In the genomic region with DNA sequence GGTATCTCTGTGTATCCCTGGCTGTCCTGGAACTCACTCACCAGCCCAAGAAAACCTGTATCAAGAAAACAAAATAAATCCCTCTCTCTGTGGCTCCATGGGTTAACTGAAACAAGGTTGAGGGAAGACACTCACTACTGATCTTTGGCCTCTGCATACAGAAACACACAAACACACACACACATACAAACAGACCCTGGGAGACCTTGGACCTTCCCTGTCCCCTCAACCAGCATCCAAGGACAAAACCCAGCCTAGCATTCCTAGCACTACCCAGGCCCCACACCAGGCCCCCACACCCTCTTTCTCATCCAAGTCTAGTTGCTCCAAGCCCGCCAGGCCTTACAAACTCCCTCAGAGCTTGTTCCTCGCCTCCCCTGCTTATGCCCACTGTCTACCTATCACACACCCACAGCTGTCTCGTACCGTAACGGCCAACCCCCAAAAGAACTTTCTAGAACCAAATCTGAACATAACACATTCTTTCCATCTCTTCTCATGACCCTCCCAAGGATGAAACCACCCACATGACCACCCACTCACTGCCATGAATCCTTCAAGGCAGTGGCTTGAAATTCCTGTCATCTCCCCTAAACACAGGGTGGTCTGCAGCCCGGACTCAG, we compare ENCODE assay signal across 19 mouse cellular contexts. TPM values are rescaled to one million over a fixed set of nuclear protein-coding genes. Genes with fewer than 3 reads are reported as not detected.
DNase-seq lines count a peak whose midpoint lies in the region; ATAC-seq and TF ChIP-seq lines count a peak whose summit lies in the region.
"Had no signal": no experiment of that assay in that cellular context is flagged by ENCODE, and none has a peak within 500 bp of the region (broad histone marks: within the 10 kb centered on the region; RNA-seq: fewer than 3 reads in every experiment).

No protein-coding gene starts in this region.

- H3K4me3 ChIP-seq in hindbrain, embryonic 13.5 days, result no peak overlapping the region
- no peak overlapping the region for H3K4me3 ChIP-seq in hindbrain, embryonic 12.5 days
- no peak overlapping the region for H3K4me3 ChIP-seq in neural tube, embryonic 13.5 days
- no peak overlapping the region for H3K4me3 ChIP-seq in neural tube, embryonic 15.5 days (replicated peaks)
- no peak overlapping the region for H3K4me3 ChIP-seq in embryonic facial prominence, embryonic 15.5 days (replicated peaks)
- no peak overlapping the region for H3K4me3 ChIP-seq in small intestine, adult 2 months (ENCODE audit: low read depth, low read length)
- H3K4me3 ChIP-seq: megakaryocyte, embryonic 14.5 days; myocyte had no signal

- no peak overlapping the region for H3K4me2 ChIP-seq in hindbrain, embryonic 13.5 days
- H3K4me2 ChIP-seq in hindbrain, embryonic 12.5 days (replicated peaks), result no peak overlapping the region
- H3K4me2 ChIP-seq in neural tube, embryonic 13.5 days, result no peak overlapping the region
- H3K4me2 ChIP-seq in neural tube, embryonic 15.5 days, result no peak overlapping the region
- no peak overlapping the region for H3K4me2 ChIP-seq in embryonic facial prominence, embryonic 15.5 days (replicated peaks)
- H3K4me2 ChIP-seq: lung, embryonic 14.5 days had no signal

- peak overlapping the region; percentile 87; the same call in 1 of the 2 replicates for H3K27ac ChIP-seq in hindbrain, embryonic 13.5 days
- no peak overlapping the region for H3K27ac ChIP-seq in hindbrain, embryonic 12.5 days
- H3K27ac ChIP-seq in neural tube, embryonic 13.5 days (replicated peaks), result peak overlapping the region; percentile 86
- H3K27ac ChIP-seq in neural tube, embryonic 15.5 days (replicated peaks), result no peak overlapping the region
- H3K27ac ChIP-seq in embryonic facial prominence, embryonic 15.5 days (replicated peaks), result peak overlapping the region; percentile 78; the same call in 1 of the 2 replicates
- 0 out of 2 replicates have a peak overlapping the region, but pooled peaks have one; percentile 50 for H3K27ac ChIP-seq in small intestine, adult 2 months (ENCODE audit: insufficient read depth, low read depth, low read length)

- WGBS in hindbrain, embryonic 13.5 days, result 95% methylated on average over 6 of the region's 6 CpGs
- WGBS in hindbrain, embryonic 12.5 days, result 81% methylated on average over 6 of the region's 6 CpGs
- WGBS in neural tube, embryonic 13.5 days, result 81% methylated on average over 6 of the region's 6 CpGs
- 85% methylated on average over 6 of the region's 6 CpGs for WGBS in neural tube, embryonic 15.5 days
- 81% methylated on average over 6 of the region's 6 CpGs for WGBS in embryonic facial prominence, embryonic 15.5 days
- 78% methylated on average over 6 of the region's 6 CpGs for WGBS in small intestine, adult 2 months

- no peaks in the 10 kb centered on the region for H3K27me3 ChIP-seq in hindbrain, embryonic 13.5 days
- no peaks in the 10 kb centered on the region for H3K27me3 ChIP-seq in hindbrain, embryonic 12.5 days
- no peaks in the 10 kb centered on the region for H3K27me3 ChIP-seq in neural tube, embryonic 13.5 days
- no peaks in the 10 kb centered on the region for H3K27me3 ChIP-seq in neural tube, embryonic 15.5 days (replicated peaks)
- no peaks in the 10 kb centered on the region for H3K27me3 ChIP-seq in embryonic facial prominence, embryonic 15.5 days
- H3K27me3 ChIP-seq in small intestine, adult 2 months (ENCODE audit: control insufficient read depth, insufficient read depth, low read length), result no peaks in the 10 kb centered on the region

- no peak for DNase-seq in heart, adult 9 months (ENCODE audit: low spot score in 2 of 2)
- DNase-seq in spleen, postnatal 14 days (ENCODE audit: low spot score in 2 of 2), result no peak
- DNase-seq: adrenal gland, postnatal 25 days; cerebellum, postnatal 36 days; forebrain, postnatal 0 days; gastrocnemius, postnatal 25 days; layer of hippocampus, adult 9-11 months; lung, embryonic 14.5 days; spleen, adult 18-20 months; thymus, adult 18-20 months had no signal

- no peak for TF ChIP-seq CTCF in small intestine, adult 2 months (IDR thresholded peaks at IDR 0.05; ENCODE audit: extremely low read depth, insufficient read length, insufficient replicate concordance, low read depth, low read length)

- no peaks in the 10 kb centered on the region for H3K36me3 ChIP-seq in hindbrain, embryonic 13.5 days
- no peaks in the 10 kb centered on the region for H3K36me3 ChIP-seq in hindbrain, embryonic 12.5 days
- no peaks in the 10 kb centered on the region for H3K36me3 ChIP-seq in neural tube, embryonic 13.5 days
- no peaks in the 10 kb centered on the region for H3K36me3 ChIP-seq in neural tube, embryonic 15.5 days
- no peaks in the 10 kb centered on the region for H3K36me3 ChIP-seq in embryonic facial prominence, embryonic 15.5 days
- H3K36me3 ChIP-seq in small intestine, adult 2 months (ENCODE audit: control insufficient read depth, insufficient read depth, low read length), result no peaks in the 10 kb centered on the region

- no peak for TF ChIP-seq POLR2A in small intestine, adult 2 months (IDR thresholded peaks at IDR 0.05; ENCODE audit: low read depth, low read length)

- no peak overlapping the region for H3K9ac ChIP-seq in hindbrain, embryonic 13.5 days
- no peak overlapping the region for H3K9ac ChIP-seq in hindbrain, embryonic 12.5 days
- no peak overlapping the region for H3K9ac ChIP-seq in neural tube, embryonic 13.5 days
- no peak overlapping the region for H3K9ac ChIP-seq in neural tube, embryonic 15.5 days (replicated peaks)
- no peak overlapping the region for H3K9ac ChIP-seq in embryonic facial prominence, embryonic 15.5 days
- H3K9ac ChIP-seq: forebrain, postnatal 0 days; lung, embryonic 14.5 days had no signal

- ATAC-seq in hindbrain, embryonic 13.5 days (ENCODE audit: low FRiP score), result no peak
- no peak for ATAC-seq in hindbrain, embryonic 12.5 days (ENCODE audit: low FRiP score)
- no peak for ATAC-seq in neural tube, embryonic 13.5 days (ENCODE audit: low read depth)
- ATAC-seq in neural tube, embryonic 15.5 days (ENCODE audit: low FRiP score), result no peak
- no peak for ATAC-seq in embryonic facial prominence, embryonic 15.5 days (ENCODE audit: insufficient number of reproducible peaks, low FRiP score, low TSS enrichment, low read depth)
- ATAC-seq: forebrain, postnatal 0 days; hindbrain, embryonic 16.5 days had no signal

- peaks cover 92% of the 10 kb centered on the region for H3K4me1 ChIP-seq in hindbrain, embryonic 13.5 days (replicated peaks)
- H3K4me1 ChIP-seq in hindbrain, embryonic 12.5 days, result peaks cover 83% of the 10 kb centered on the region
- H3K4me1 ChIP-seq in neural tube, embryonic 13.5 days (replicated peaks), result peaks cover 92% of the 10 kb centered on the region
- H3K4me1 ChIP-seq in neural tube, embryonic 15.5 days, result peaks cover 82% of the 10 kb centered on the region
- H3K4me1 ChIP-seq in embryonic facial prominence, embryonic 15.5 days, result peaks cover 56% of the 10 kb centered on the region
- peaks cover 48% of the 10 kb centered on the region for H3K4me1 ChIP-seq in small intestine, adult 2 months (ENCODE audit: control insufficient read depth, insufficient read depth, insufficient read length, low read length)

- H3K9me3 ChIP-seq in hindbrain, embryonic 13.5 days, result no peaks in the 10 kb centered on the region
- no peaks in the 10 kb centered on the region for H3K9me3 ChIP-seq in hindbrain, embryonic 12.5 days (replicated peaks)
- no peaks in the 10 kb centered on the region for H3K9me3 ChIP-seq in neural tube, embryonic 13.5 days
- no peaks in the 10 kb centered on the region for H3K9me3 ChIP-seq in neural tube, embryonic 15.5 days (replicated peaks)
- H3K9me3 ChIP-seq in embryonic facial prominence, embryonic 15.5 days (replicated peaks), result no peaks in the 10 kb centered on the region
- H3K9me3 ChIP-seq: megakaryocyte, embryonic 14.5 days had no signal

RNA-seq across cellular contexts. Expression of gene Vav2, which starts 16.2 kb away (rescaled TPM):
- polyA plus RNA-seq in hindbrain, embryonic 13.5 days (2015; fragmentation: Nextera tagmentation; extraction: Ambion mirVana), result 13.4 and 15.1 TPM in 2 replicates
- 23.0 and 23.6 TPM in 2 replicates for polyA plus RNA-seq in hindbrain, embryonic 12.5 days (2016; fragmentation: Nextera tagmentation; extraction: Ambion mirVana)
- polyA plus RNA-seq in neural tube, embryonic 13.5 days (2015; fragmentation: Nextera tagmentation; extraction: Ambion mirVana), result 14.8 and 15.3 TPM in 2 replicates
- 12.4 and 15.5 TPM in 2 replicates for polyA plus RNA-seq in neural tube, embryonic 15.5 days (2015; fragmentation: Nextera tagmentation; extraction: Ambion mirVana)
- 5.8 and 6.7 TPM in 2 replicates for polyA plus RNA-seq in embryonic facial prominence, embryonic 15.5 days (2015; fragmentation: Nextera tagmentation; extraction: Ambion mirVana)
- 21.8 and 59.5 TPM in 2 replicates for polyA plus RNA-seq in small intestine, adult 2 months (2012; rRNA removed)

RNA-seq across cellular contexts. Expression of gene Brd3os, which starts 31.5 kb away (rescaled TPM):
- 35.5 and 35.8 TPM in 2 replicates for polyA plus RNA-seq in hindbrain, embryonic 13.5 days (2015; fragmentation: Nextera tagmentation; extraction: Ambion mirVana)
- 18.9 and 19.3 TPM in 2 replicates for polyA plus RNA-seq in hindbrain, embryonic 12.5 days (2016; fragmentation: Nextera tagmentation; extraction: Ambion mirVana)
- 30.0 and 30.5 TPM in 2 replicates for polyA plus RNA-seq in neural tube, embryonic 13.5 days (2015; fragmentation: Nextera tagmentation; extraction: Ambion mirVana)
- 40.4 and 45.0 TPM in 2 replicates for polyA plus RNA-seq in neural tube, embryonic 15.5 days (2015; fragmentation: Nextera tagmentation; extraction: Ambion mirVana)
- polyA plus RNA-seq in embryonic facial prominence, embryonic 15.5 days (2015; fragmentation: Nextera tagmentation; extraction: Ambion mirVana), result 16.4 and 17.0 TPM in 2 replicates
- polyA plus RNA-seq in small intestine, adult 2 months (2012; rRNA removed), result 0.81 and 1.4 TPM in 2 replicates

Comparison
In these comparisons a context has a peak if more than half of its experiments do, and no peak if none do; other contexts are left out.
1. H3K27ac ChIP-seq: peak in hindbrain, embryonic 13.5 days (single experiment), neural tube, embryonic 13.5 days (single experiment), embryonic facial prominence, embryonic 15.5 days (single experiment) and small intestine, adult 2 months (single experiment); none in hindbrain, embryonic 12.5 days (single experiment) and neural tube, embryonic 15.5 days (single experiment).